Comparison of ENCODE assay signal across 14 mouse cellular contexts in genomic region chr8:117364374-117365160, GRCm38 (mm10).
DNase-seq lines count a peak whose midpoint lies in the region; ATAC-seq and TF ChIP-seq lines count a peak whose summit lies in the region.
"Had no signal": no experiment of that assay in that cellular context is flagged by ENCODE, and none has a peak within 500 bp of the region (broad histone marks: within the 10 kb centered on the region; RNA-seq: fewer than 3 reads in every experiment).

No protein-coding gene starts in this region.

- POLR2A ChIA-PET in Patski (lab: Charles Lee): interaction anchor here (0.7 kb wide), 1 partner anchor 17 kb away, joined by 3 read pairs; no protein-coding TSS in a partner anchor

- no peaks in the 10 kb centered on the region for H3K27me3 ChIP-seq in kidney, postnatal 0 days (ENCODE audit: insufficient read depth, low read length)
- no peaks in the 10 kb centered on the region for H3K27me3 ChIP-seq in kidney, embryonic 14.5 days (ENCODE audit: control insufficient read depth, insufficient read depth, low read length)
- H3K27me3 ChIP-seq in Patski: no peaks in the 10 kb centered on the region
- H3K27me3 ChIP-seq: heart, embryonic 15.5 days; kidney, embryonic 15.5 days; liver, embryonic 13.5 days had no signal

- no peak for TF ChIP-seq POLR2A in bone marrow, adult 2 months (IDR thresholded peaks at IDR 0.05; ENCODE audit: borderline replicate concordance, control insufficient read depth, low read depth, low read length)

- DNase-seq in kidney, postnatal 0 days (ENCODE audit: low spot score): no peak
- no peak for DNase-seq in Patski (ENCODE audit: low read depth, low spot score)
- peak; percentile 65 for DNase-seq in lung, postnatal 25 days (ENCODE audit: low spot score)
- no peak for DNase-seq in testis, postnatal 10 days (ENCODE audit: low spot score)
- DNase-seq in thymus, postnatal 25 days: no peak
- DNase-seq in heart, postnatal 4 days: no peak
- DNase-seq: cerebellum, postnatal 10 days; gastrocnemius, postnatal 10 days; liver, embryonic 13.5 days had no signal

- H3K27ac ChIP-seq in kidney, postnatal 0 days: peak overlapping the region; percentile 19; the same call in 1 of the 2 replicates
- H3K27ac ChIP-seq in kidney, embryonic 14.5 days (ENCODE audit: low read depth, low read length): no peak overlapping the region
- peak overlapping the region; percentile 44 for H3K27ac ChIP-seq in bone marrow, adult 2 months (ENCODE audit: control insufficient read depth, insufficient read depth, low read depth, low read length, poor library complexity)
- H3K27ac ChIP-seq: heart, embryonic 15.5 days; kidney, embryonic 15.5 days; liver, embryonic 13.5 days had no signal

- 83% methylated on average over 19 of the region's 19 CpGs for WGBS in kidney, postnatal 0 days
- WGBS in kidney, embryonic 14.5 days: 86% methylated on average over 19 of the region's 19 CpGs
- 58% methylated on average over 19 of the region's 19 CpGs for WGBS in bone marrow, adult 2 months

- in situ Hi-C loops in Patski (cut with MboI; ENCODE audit: low pct_unique_long_range_greater_than_20kb): no loop called here

- TF ChIP-seq CTCF in kidney, postnatal 0 days (IDR thresholded peaks at IDR 0.05; ENCODE audit: low read depth): no peak
- TF ChIP-seq CTCF in Patski (IDR thresholded peaks at IDR 0.05): no peak
- no peak for TF ChIP-seq CTCF in bone marrow, adult 2 months (IDR thresholded peaks at IDR 0.05; ENCODE audit: control insufficient read depth, insufficient read depth, low read length)

- H3K9me3 ChIP-seq in kidney, postnatal 0 days (replicated peaks; ENCODE audit: low read length): no peaks in the 10 kb centered on the region
- no peaks in the 10 kb centered on the region for H3K9me3 ChIP-seq in kidney, embryonic 14.5 days (ENCODE audit: control insufficient read depth, low read length)
- H3K9me3 ChIP-seq: heart, embryonic 15.5 days; kidney, embryonic 15.5 days; liver, embryonic 13.5 days had no signal

- no peak overlapping the region for H3K9ac ChIP-seq in kidney, postnatal 0 days (ENCODE audit: low read depth, low read length)
- H3K9ac ChIP-seq in kidney, embryonic 14.5 days (ENCODE audit: low read depth, low read length): no peak overlapping the region
- H3K9ac ChIP-seq: heart, embryonic 15.5 days; kidney, embryonic 15.5 days; liver, embryonic 13.5 days had no signal

- H3K4me2 ChIP-seq in kidney, postnatal 0 days (ENCODE audit: low read length): no peak overlapping the region
- no peak overlapping the region for H3K4me2 ChIP-seq in kidney, embryonic 14.5 days (replicated peaks; ENCODE audit: low read depth, low read length)
- H3K4me2 ChIP-seq: heart, embryonic 15.5 days; kidney, embryonic 15.5 days; liver, embryonic 13.5 days had no signal

- CTCF ChIA-PET in Patski (lab: Charles Lee): interaction anchor here (2.1 kb wide), 1 partner anchor 140 kb away, joined by 5 read pairs; no protein-coding TSS in a partner anchor

- no peak for ATAC-seq in kidney, postnatal 0 days (replicated peaks; ENCODE audit: low FRiP score, low read depth)
- ATAC-seq in kidney, embryonic 14.5 days (ENCODE audit: low FRiP score, low TSS enrichment): no peak
- ATAC-seq in Patski: peak; percentile 29
- ATAC-seq: forebrain, embryonic 14.5 days had no signal

- H3K4me3 ChIP-seq in kidney, postnatal 0 days (replicated peaks; ENCODE audit: low read depth, low read length): no peak overlapping the region
- H3K4me3 ChIP-seq in kidney, embryonic 14.5 days (ENCODE audit: low read length): no peak overlapping the region
- no peak overlapping the region for H3K4me3 ChIP-seq in bone marrow, adult 2 months (replicated peaks; ENCODE audit: control insufficient read depth, low read depth, low read length)
- H3K4me3 ChIP-seq: heart, embryonic 15.5 days; kidney, embryonic 15.5 days; liver, embryonic 13.5 days had no signal

- H3K4me1 ChIP-seq in kidney, postnatal 0 days (replicated peaks; ENCODE audit: insufficient read depth, low read length): peaks cover 63% of the 10 kb centered on the region
- peaks cover 52% of the 10 kb centered on the region for H3K4me1 ChIP-seq in kidney, embryonic 14.5 days (ENCODE audit: control insufficient read depth, insufficient read depth, low read length)
- peaks cover 17% of the 10 kb centered on the region for H3K4me1 ChIP-seq in bone marrow, adult 2 months (ENCODE audit: control insufficient read depth, insufficient read depth, low read length)

- H3K36me3 ChIP-seq in kidney, postnatal 0 days (ENCODE audit: insufficient read depth, low read length): no peaks in the 10 kb centered on the region
- H3K36me3 ChIP-seq in kidney, embryonic 14.5 days (ENCODE audit: control insufficient read depth, insufficient read depth, low read length): no peaks in the 10 kb centered on the region
- H3K36me3 ChIP-seq: heart, embryonic 15.5 days; kidney, embryonic 15.5 days; liver, embryonic 13.5 days had no signal
